Mouse (Mus musculus) kidney, postnatal 36 days (tissue): ENCODE results near the gene Ube2v1.
A peak's percentile ranks its signal among the peaks of the same experiment; 100 is the strongest.
"Not testable (repeated sequence)": the region's sequence is repeated elsewhere in the genome, so short reads cannot be mapped to it uniquely, and the experiment has no call there.

Experiments used
- DNase-seq, 2 experiments: peaks; one replicate each; pipeline ENCODE4 v3.0.0; 2021 to 2022; ENCODE audit warnings: mixed read lengths in 2 of 2

The Ube2v1 gene

GRCm38 (mm10) chr2:167621255-167622087 lies 10.4 kb downstream of the Ube2v1 start:
- DNase-seq, result no peak

- no peak for DNase-seq
Observed at GRCm38 (mm10) chr2:167617472-167617871, 14.4 kb downstream of the Ube2v1 start.

GRCm38 (mm10) chr2:167617034-167617433 lies 14.9 kb downstream of the Ube2v1 start:
- no peak for DNase-seq

- not testable (repeated sequence) for DNase-seq
Observed at GRCm38 (mm10) chr2:167613335-167613734, 18.6 kb downstream of the Ube2v1 start.

GRCm38 (mm10) chr2:167612122-167612521 lies 19.8 kb downstream of the Ube2v1 start:
- DNase-seq, result no peak

- DNase-seq, result no peak
Observed at GRCm38 (mm10) chr2:167611287-167611686, 20.6 kb downstream of the Ube2v1 start.

GRCm38 (mm10) chr2:167606745-167607123 lies 25.2 kb downstream of the Ube2v1 start:
- no peak for DNase-seq

GRCm38 (mm10) chr2:167605817-167606744 lies 25.8 kb downstream of the Ube2v1 start:
- DNase-seq, result no peak

GRCm38 (mm10) chr2:167605178-167605794 lies 26.6 kb downstream of the Ube2v1 start:
- peak; percentile 92 to 97 for DNase-seq

- DNase-seq, result peak in 1 of 2 experiments; percentile 48
Observed at GRCm38 (mm10) chr2:167602978-167603377, 28.9 kb downstream of the Ube2v1 start.

- no peak for DNase-seq
Observed at GRCm38 (mm10) chr2:167602364-167602763, 29.5 kb downstream of the Ube2v1 start.

- DNase-seq, result no peak
Observed at GRCm38 (mm10) chr2:167600481-167600995, 31.4 kb downstream of the Ube2v1 start.

GRCm38 (mm10) chr2:167599917-167600316 lies 32.0 kb downstream of the Ube2v1 start:
- DNase-seq, result no peak

- no peak for DNase-seq
Observed at GRCm38 (mm10) chr2:167599195-167599594, 32.7 kb downstream of the Ube2v1 start.

- DNase-seq, result peak in 1 of 2 experiments; percentile 44
Observed at GRCm38 (mm10) chr2:167597492-167598186, 34.3 kb downstream of the Ube2v1 start.

- DNase-seq, result no peak
Observed at GRCm38 (mm10) chr2:167596726-167597491, 35.0 kb downstream of the Ube2v1 start.

- DNase-seq, result no peak
Observed at GRCm38 (mm10) chr2:167596262-167596661, 35.6 kb downstream of the Ube2v1 start.

- peak in 1 of 2 experiments; percentile 47 for DNase-seq
Observed at GRCm38 (mm10) chr2:167595761-167596171, 36.1 kb downstream of the Ube2v1 start.

- peak; percentile 88 to 92 for DNase-seq
Observed at GRCm38 (mm10) chr2:167594444-167594934, 37.4 kb downstream of the Ube2v1 start.

- no peak for DNase-seq
Observed at GRCm38 (mm10) chr2:167593551-167594250, 38.2 kb downstream of the Ube2v1 start.
